Mouse (Mus musculus) brown adipose tissue, adult 24 weeks (tissue): Measurements from ENCODE around the gene Chmp1a. TPM values are rescaled to one million over a fixed set of nuclear protein-coding genes. Genes with fewer than 3 reads are reported as not detected.

ENCODE experiments used
- polyA plus RNA-seq: library from polyadenylated mRNA; stranded (reverse); fragments of >200 nt; gene quantifications from 2 replicates; pipeline ENCODE4 v1.2.4, GENCODE M21; 2012; ENCODE audit not compliant: missing spikeins, insufficient read depth, insufficient read length

Gene Chmp1a
- polyA plus RNA-seq, 1 experiment: 39.5 TPM

Other genes starting within 250 kb of the Chmp1a start
- gene Ankrd11, start 170.5 kb downstream of the Chmp1a start, polyA plus RNA-seq: 33.3 and 37.9 TPM in 2 replicates
- gene Spg7, start 149.8 kb downstream of the Chmp1a start, polyA plus RNA-seq: 154 and 173 TPM in 2 replicates
- 615 and 813 TPM in 2 replicates for gene Rpl13, start 110.4 kb downstream of the Chmp1a start, polyA plus RNA-seq
- not detected in 2 replicates for gene Cpne7, start 95.4 kb downstream of the Chmp1a start, polyA plus RNA-seq
- gene Sult5a1, start 54.4 kb downstream of the Chmp1a start, polyA plus RNA-seq: 3.4 and 4.3 TPM in 2 replicates
- gene Dpep1, start 26.5 kb downstream of the Chmp1a start, polyA plus RNA-seq: 29.4 and 31.2 TPM in 2 replicates
- gene Spata33, start 69 bp upstream of the Chmp1a start, polyA plus RNA-seq: 5.8 TPM in 1 of 2 replicates, not detected in the other
- gene Cdk10, start 12.1 kb upstream of the Chmp1a start, polyA plus RNA-seq: 11.4 and 12.3 TPM in 2 replicates
- 1.4 and 1.9 TPM in 2 replicates for gene Spata2l, start 23.5 kb upstream of the Chmp1a start, polyA plus RNA-seq
- gene Zfp276, start 41.4 kb upstream of the Chmp1a start, polyA plus RNA-seq: 3.3 and 7.7 TPM in 2 replicates
- gene Vps9d1, start 41.6 kb upstream of the Chmp1a start, polyA plus RNA-seq: 7.7 and 8.5 TPM in 2 replicates
- gene Fanca, start 105.8 kb upstream of the Chmp1a start, polyA plus RNA-seq: not detected in 2 replicates
- gene Spire2, start 120.0 kb upstream of the Chmp1a start, polyA plus RNA-seq: not detected in 2 replicates
- gene Tcf25, start 161.0 kb upstream of the Chmp1a start, polyA plus RNA-seq: 203 and 244 TPM in 2 replicates
- not detected in 2 replicates for gene Mc1r, start 194.3 kb upstream of the Chmp1a start, polyA plus RNA-seq
- 0.75 TPM in 1 of 2 replicates, not detected in the other for gene Tubb3, start 198.7 kb upstream of the Chmp1a start, polyA plus RNA-seq
- 14.4 and 15.7 TPM in 2 replicates for gene Def8, start 210.8 kb upstream of the Chmp1a start, polyA plus RNA-seq